Mouse (Mus musculus) frontal cortex, postnatal 14 days (tissue): ENCODE measurements around the gene Prkci.

ENCODE experiments used
- DNase-seq, 2 experiments: peaks; one replicate each; pipeline ENCODE4 v3.0.0; 2022; ENCODE audit warnings: low spot score in 2 of 2

Prkci gene

GRCm38 (mm10) chr3:31083507-31084245, 88.1 kb downstream of the Prkci start:
- no peak for DNase-seq

DNA sequence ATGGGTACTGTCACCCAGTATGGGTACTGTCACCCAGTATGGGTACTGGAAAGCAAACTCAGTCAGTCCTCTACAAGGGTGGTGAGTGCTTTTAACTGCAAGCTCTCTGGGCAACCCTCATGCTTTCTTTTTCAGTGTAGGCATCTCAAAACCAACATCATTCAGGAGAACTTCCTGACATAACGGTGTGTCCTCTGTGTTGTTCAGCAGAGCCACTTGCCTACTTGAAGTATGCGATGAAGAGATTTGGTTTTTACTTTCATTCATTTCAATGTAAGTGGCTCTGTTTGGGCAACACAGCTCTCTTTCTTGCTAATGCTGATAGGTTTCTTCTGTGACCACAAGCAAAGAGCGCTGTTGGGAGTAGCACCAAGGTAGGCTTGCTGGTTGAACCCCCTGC, 89.5 kb downstream of the Prkci start:
- no peak for DNase-seq

DNA sequence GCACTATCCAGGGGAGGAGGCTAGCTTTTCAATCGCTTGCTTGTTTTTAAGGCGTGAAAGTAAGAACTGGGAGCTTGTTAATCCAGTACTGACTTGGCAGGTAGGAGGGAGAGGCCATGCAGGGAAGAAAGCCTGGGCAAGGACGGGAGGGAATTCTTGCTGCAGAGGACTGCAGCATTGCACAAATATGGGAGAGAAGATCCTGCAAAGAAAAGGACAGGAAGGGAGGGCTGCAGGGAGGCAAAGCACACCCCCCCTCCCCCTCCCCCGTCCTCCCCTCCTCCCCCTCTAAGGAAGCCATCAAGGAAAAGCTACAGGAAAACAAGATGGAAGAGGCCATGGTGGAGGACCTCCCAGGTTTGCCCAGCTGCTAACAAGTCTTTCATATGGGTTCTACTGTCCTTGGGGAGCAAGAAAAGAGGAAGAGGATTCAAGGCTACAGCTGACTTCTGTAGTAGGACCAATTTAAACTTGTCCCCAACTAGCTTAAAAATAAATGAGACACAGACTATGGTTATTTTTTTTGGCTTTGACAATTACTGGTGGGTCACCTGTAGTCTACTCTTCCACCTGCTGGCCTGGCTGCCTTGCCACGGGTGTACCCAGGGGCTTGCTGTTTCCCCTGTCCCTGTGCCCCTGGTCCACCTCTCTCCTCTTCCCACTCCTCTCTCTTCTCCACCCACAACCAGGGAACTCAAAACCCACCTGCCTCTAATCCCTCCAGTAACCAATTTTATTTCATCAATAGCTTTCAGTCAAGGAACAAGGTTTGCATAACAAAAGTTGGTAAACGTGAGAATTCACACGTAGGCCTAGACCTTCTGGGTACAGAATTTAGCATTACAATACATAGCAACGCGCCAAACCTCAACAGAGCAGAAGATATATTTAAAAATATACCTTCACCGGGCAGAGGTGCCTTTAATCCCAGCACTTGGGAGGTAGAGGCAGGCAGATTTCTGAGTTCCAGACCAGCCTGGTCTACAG, 93.5 kb downstream of the Prkci start:
- no peak for DNase-seq

- DNase-seq, result no peak
These were observed 94.4 kb downstream of the Prkci start for GRCm38 (mm10) chr3:31089956-31090355.

- DNase-seq, result peak; percentile 58 to 73
These were observed 97.6 kb downstream of the Prkci start for GRCm38 (mm10) chr3:31093196-31093595.

DNA sequence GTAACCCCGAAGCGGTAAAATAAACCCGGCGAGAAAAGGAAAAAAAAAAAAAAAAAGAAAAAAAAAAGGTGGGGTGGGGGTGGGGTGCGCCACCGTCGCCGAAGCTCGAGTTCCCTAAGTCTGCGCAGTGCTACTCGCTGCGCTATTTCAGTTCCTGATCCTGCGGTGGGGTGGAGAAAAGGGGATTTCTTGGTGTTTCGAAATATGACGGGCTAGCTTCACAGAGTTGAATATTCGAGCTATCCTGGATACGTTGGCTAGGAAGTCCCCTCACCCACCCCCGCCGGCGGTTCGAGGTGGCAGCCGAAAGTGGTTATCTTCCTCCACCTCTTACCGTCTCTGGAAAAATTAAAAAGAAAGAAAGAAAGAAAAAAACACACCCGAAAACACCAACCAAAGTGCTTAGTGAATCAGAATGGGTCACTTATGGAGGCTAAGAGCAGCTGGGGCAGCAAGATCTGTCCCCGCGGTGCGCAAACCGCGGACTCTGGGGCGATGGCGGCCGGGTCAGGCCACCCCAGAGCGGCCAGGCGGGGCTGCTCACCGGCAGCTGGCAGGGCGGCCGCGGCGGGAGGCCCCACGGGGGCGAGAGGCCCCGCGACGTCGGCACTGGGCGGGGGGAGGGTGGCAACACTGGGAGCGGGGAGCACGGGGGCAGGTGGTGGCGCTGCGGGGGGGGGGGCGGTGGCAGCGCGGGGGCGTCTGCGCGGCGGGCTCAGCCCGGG, 98.2 kb downstream of the Prkci start:
- DNase-seq, result peak; percentile 66 to 72

DNA sequence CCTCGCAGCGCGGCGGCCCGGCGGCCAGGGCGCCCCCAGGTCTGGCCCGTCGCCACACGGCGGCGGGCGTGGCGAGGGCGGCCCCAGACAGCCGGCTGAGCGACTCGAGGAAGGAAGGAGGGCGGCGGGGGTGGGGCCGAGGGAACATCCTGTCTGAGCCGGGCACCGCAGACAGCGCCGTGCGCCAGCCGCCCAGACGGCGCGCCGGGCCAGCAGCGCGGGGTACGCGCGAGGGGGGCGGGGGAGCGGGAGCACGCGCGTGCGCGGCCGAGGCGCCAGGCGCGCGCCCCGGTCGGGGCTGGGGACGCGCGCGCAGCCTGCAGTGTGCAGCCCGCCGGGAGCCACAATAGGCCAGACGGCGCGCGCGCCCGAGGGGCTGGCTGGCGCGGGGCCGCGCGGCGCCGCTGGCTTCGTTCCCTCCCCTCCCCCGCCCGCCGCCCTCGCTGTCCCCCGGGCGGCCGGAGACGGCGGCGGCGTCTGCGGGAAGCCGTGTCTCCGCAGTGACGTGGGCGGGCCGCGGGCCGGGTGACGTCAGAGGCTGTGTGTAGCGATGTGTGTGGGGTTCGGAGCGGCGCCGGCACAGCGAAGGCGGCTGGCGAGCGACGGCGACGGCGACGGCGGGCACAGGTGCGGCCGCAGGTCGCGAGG, 99.1 kb downstream of the Prkci start, which contains the start of gene Skil:
Gene Skil, plus strand, starts transcription at position 528 of the 648 bp plus-strand sequence.
- DNase-seq, result peak; percentile 88 to 91

- no peak for DNase-seq
These were observed 99.6 kb downstream of the Prkci start for GRCm38 (mm10) chr3:31095179-31095490.

DNA sequence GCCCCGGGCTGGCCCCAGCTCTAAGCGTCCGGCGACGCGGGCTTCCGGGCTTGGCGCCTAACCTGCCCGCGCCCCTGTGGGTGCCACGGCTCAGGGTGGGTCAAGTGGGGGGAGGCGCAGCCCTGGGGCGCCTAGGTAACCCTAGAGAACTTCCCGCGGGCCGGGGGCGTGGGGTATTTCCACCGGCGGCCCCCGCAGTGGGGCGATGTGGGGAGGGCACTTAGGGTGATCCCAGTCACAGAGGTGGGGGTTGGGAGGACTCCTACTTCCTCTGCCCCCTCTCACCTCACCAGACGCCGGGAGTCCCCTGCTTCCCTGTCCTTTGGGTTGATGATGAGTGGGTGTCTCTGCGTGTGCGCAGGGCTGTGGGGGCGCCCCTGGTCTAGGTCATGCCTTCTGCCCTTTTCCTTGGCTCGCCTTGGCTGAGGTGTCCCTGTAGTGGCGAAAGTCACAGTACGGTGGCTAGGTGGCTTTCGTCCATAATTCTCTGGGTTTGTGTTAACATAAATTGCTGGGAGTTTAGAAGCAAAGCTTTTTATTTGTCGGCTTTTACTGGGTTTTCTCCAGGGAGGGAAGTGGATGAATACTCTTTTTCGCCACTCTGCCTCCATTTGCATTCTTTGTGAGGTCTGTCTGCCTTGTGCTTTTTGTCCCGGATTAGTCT, 100.1 kb downstream of the Prkci start:
- DNase-seq, result peak; percentile 36 to 47

GRCm38 (mm10) chr3:31096155-31097101, 100.9 kb downstream of the Prkci start:
- DNase-seq, result no peak

DNA sequence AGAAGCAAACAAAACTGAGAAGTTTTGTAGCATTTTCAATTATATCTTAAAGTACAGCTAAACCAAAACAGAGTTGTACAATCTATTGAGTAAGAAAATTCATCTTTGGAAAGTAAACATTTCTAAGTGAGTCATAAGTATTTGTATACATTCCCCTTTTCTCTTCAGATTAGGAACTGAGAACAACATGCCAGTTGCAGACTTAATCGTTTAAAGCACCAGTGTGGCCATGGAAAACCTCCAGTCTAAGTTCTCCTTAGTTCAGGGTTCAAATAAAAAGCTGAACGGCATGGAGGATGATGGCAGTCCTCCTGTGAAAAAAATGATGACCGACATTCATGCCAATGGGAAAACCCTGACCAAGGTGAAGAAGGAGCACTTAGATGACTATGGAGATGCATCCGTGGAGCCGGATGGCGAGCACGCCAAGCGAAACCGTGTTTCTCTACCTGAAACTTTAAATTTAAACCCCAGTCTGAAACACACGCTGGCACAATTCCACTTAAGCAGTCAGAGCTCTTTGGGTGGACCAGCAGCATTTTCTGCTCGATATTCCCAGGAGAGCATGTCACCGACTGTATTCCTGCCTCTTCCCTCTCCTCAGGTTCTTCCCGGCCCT, 101.7 kb downstream of the Prkci start:
- no peak for DNase-seq

GRCm38 (mm10) chr3:31097976-31098375, 102.4 kb downstream of the Prkci start:
- DNase-seq, result no peak

GRCm38 (mm10) chr3:31098556-31098955, 103.0 kb downstream of the Prkci start:
- DNase-seq, result no peak

GRCm38 (mm10) chr3:31100026-31100425, 104.5 kb downstream of the Prkci start:
- no peak for DNase-seq

GRCm38 (mm10) chr3:31100802-31101201, 105.3 kb downstream of the Prkci start:
- no peak for DNase-seq
